Mouse (Mus musculus) kidney, postnatal 25 days (tissue): Measurements from ENCODE around the gene Rgs3.

ENCODE experiments used
- DNase-seq, 2 experiments: peaks; one replicate each; pipeline ENCODE4 v3.0.0; 2021; ENCODE audit warnings: mixed read lengths in 2 of 2

Gene Rgs3

GRCm38 (mm10) chr4:62559797-62560329 lies at the start of gene Rgs3:
TSS of gene Rgs3 (plus strand) at chr4:62559847.
- no peak for DNase-seq

GRCm38 (mm10) chr4:62509946-62510345 lies 49.7 kb upstream of the Rgs3 start:
- peak; percentile 86 to 94 for DNase-seq

DNA sequence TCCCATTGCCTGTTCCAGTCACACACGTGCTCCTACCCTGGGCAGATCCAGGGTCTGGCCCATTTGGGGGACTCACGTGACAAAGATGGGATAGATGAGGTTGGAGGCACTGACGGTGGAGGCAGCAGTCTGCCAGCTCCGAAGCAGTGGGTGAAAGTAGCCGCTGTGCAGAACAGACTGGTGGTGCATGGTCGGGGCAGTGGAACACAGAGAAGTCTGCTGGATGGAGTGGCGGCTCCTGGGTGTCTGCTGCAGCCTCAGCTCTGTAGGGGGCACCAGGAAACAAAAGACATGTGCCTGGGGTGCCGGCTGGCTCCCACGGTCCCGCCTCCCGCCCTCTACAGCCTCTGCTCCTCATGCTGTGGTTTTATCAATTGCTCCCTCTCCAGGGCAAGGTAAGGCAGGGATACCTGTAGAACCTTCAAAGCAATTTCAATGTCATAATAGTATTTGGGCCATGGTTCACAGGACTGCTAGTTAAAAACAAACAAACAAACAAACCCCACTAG lies 45.6 kb upstream of the Rgs3 start:
- DNase-seq: peak in 1 of 2 experiments; percentile 41

- DNase-seq: no peak
Measured at GRCm38 (mm10) chr4:62514995-62515394, 44.7 kb upstream of the Rgs3 start.

DNA sequence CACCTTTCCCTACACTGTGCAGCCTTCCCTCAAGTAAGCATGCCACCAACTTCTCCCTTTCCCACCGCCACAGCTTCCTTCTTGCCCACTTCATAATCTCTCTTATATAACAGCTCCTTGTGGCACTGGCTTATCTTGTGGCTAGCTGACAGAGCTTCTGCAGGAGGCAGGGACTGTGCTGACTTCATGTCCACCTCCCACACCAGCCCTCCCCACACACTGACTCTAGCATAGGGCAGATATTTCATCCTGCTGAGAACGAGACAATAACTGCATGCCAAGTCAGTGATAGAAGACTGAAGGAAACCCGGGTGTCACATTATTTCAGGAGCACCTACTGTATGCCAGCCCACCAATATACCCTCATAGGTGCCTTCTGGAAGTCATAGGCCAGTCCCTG lies 44.2 kb upstream of the Rgs3 start:
- DNase-seq: peak in 1 of 2 experiments; percentile 68

- DNase-seq: peak; percentile 79 to 91
Measured at GRCm38 (mm10) chr4:62516079-62516478, 43.6 kb upstream of the Rgs3 start.

DNA sequence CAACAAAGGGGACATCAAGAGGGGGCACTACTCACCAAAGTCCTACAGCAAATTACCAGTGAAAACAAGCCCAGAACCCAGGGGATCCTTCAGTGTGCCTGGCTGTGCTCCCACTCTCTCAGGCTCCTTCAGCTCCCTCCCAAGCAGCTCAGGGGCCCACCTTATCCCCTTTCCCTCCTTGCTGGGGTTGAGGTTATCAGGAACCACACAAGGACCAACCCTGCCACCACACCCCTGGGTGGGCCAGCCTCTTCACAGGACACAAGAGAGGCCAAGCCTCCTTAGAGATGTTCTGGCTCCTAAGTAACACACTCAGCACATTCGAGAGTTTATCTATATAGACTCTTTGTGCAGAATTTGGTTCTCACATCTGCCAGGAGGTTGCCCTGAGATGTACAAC lies 43.1 kb upstream of the Rgs3 start:
- DNase-seq: no peak

DNA sequence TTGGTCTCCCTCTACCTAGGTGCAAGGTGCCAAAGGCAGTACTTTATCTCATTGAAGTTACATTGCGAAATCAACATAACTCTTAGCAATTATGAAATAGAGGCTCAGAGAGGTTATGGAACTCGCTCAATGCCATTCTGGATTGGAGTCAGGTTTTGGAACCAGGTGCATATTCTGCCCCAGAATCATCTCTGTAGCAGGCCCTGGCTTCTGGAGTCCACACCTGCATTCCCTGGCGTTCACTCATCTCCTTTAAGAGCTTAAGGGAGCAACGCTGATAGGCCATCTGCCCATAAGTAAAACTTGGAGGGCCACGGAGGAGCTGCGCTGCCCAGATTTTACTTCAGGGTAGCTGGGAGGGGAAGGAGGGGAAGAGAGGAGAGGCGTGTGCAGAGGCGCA lies 42.6 kb upstream of the Rgs3 start:
- DNase-seq: no peak

DNA sequence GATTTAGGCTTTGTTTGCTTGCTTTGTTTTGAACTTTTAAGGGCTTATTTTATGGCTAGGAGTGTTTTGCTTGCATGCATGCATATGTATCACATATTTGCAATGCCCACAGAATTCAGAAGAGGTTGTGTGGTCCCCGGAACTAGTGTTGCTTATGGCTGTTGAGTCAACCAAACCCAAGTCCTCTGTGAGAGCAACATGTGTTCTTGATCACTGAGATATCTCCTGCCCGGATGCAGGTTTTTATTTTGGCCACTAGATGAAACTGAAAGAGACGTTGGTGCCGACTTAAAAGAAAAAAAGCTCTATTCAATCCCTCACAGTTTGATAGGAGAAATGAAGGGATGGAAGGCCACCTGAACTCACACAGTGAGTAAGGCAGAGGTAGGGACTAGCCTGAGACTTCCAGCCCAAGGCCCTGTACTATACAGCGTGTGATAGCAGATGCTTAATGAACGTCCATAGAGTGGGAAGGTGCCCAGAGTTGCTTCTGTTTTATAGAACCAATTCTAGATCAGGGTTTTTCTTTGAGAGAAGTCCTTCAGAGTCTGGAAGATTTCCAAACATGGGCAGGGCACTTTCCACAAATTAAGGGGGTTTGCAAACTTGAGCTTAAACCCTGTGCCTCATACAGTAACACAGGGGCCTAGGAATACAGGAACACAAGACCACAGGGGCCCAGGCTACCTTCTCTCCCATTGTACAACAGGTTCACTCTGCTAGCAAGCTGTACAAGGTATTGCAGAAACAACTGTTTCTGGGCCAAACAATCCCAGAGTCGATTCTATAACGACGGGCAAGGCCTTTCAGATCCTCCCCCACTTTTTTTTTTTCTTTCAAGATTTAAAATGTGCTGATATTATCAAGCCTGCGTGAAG lies 41.9 kb upstream of the Rgs3 start:
- no peak for DNase-seq

DNA sequence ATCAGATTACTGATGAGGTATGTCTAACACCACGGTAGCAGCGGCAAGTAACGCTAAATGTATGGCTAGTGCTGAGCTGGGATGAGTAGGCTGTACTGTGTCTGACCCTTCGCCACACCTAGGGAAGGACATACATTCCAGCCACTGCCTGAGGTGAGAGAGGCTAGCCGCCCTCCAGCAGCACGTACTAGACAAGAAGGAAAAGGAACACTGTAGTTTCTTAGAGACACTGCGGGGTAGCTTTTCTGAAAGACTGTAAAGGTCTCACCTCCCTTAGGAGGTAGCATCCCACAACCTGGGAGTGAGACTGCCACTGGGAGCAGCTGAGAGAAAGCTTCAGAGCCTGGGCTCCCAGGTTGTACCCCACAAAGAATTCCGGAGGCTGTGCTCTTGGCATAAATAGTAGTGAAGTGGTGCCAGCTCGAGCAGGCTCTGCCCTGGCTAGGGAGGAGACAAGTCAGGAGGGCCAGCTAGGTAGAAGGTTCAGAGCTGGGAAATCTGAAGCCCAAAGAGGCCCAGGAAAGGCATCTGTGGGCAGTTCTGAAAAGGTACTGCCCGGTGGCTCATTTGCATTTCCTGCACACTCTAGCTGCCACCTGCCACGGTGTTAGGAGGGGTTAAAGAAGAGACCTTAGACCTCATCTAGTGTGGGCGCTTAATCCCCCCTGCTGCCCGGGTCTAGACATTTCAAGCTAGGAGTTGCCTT lies 41.1 kb upstream of the Rgs3 start:
- peak; percentile 64 to 86 for DNase-seq

- DNase-seq: no peak
Measured at GRCm38 (mm10) chr4:62519122-62519848, 40.4 kb upstream of the Rgs3 start.

DNA sequence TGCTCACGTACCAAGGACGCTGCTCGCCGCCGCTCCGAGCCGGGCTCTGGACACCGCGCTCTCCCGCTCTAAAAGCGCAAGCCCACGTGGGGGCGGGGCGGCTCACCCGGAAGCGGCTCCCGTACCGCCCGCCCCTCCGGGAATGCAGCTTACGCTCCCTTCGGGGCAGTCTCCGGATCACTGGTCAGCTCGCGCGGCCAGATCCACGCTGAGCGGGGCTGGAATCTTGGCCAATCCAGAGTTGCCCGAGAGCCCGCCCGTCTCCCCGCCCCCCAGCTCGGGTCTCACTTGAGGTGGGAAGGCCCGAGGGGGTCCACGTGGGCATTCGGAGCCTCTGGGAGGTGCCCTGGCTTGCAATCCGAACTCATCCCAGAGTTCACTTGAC lies 39.8 kb upstream of the Rgs3 start, which contains the start of gene Alad:
Alad (minus strand) TSS at position 70 of the 385 bp plus-strand sequence.
- peak; percentile 93 to 98 for DNase-seq

GRCm38 (mm10) chr4:62520892-62521400 lies 38.7 kb upstream of the Rgs3 start:
- DNase-seq: no peak

DNA sequence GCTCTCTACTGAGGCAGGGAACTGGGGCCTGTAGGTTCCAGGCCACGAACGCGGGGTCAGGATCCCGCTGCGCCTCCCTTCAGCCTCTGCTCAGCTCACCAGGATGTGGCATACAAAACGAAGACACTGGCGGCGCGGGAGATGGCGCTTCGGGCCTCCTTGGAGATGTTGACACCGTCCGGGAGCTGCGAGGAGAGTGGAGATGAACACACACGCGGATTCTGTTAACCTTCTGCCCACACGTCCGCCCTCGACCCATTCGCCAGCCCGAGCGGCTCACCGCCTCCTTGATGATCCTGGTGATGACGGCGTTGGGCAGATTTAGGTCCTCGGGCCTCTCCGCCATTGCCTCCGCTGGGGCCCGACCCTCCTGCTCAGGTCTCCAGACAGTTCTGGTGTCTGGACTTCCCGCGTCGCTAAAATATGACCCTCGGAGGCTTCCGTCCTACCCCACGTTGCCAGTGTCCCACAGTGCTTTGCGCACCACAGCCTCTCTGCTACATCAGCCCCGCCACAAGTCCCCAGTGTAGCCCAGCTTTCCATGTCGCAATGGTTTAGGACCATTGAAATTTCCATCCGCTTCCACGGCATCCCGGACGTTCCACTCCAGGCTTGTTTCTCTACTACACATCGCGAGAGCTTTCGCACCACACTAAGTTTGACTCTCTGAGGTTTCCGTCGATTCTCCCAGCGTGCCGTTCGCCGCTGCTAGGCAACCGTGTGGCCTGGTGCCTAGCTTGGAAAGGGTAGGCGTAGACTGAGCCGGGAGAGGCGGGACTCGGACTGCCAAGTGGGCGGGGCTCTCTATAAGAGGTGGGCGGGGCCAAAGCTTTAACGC lies 34.8 kb upstream of the Rgs3 start, which contains the start of the genes Pole3 and 4933430I17Rik:
Pole3 (minus strand) TSS at position 418 of the 838 bp plus-strand sequence.
4933430I17Rik (plus strand) TSS at position 719 of the 838 bp plus-strand sequence.
- peak; percentile 97 for DNase-seq

DNA sequence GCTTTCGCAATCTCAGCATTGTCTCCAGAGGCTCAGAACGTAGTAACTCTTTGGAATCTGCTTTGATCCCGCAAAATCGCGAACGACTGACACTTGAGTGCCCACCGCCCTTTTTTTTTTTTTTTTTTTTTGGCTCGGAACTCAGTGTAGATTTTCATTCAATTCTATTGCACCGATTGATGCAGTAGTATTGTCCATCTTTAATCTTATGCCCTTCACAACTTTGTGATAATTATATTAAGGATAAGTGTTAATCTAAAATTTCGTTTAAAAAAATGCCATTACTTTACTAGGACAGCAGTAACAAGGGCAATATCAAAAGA lies 34.2 kb upstream of the Rgs3 start:
- no peak for DNase-seq

- no peak for DNase-seq
Measured at GRCm38 (mm10) chr4:62526256-62526655, 33.4 kb upstream of the Rgs3 start.

- no peak for DNase-seq
Measured at GRCm38 (mm10) chr4:62527655-62528054, 32.0 kb upstream of the Rgs3 start.

DNA sequence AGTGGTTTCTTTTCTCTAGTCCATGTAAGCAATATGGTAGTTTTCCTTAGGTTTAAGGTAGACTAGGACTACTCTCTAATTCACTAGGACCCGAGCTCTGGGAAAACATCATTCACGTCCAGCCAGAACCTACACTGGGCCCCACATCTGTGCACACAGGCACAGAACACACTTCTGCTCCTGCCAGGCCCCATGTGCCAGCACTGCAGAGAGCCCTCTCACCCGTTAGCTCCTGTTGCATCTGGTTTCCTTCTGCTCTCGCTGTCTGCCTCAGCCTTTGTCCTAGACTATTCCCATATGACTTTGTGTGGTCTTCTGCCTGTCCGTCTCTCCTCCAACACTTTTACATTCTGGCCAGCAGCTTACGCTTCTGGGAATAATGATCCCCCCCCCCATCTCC lies 25.9 kb upstream of the Rgs3 start:
- no peak for DNase-seq

DNA sequence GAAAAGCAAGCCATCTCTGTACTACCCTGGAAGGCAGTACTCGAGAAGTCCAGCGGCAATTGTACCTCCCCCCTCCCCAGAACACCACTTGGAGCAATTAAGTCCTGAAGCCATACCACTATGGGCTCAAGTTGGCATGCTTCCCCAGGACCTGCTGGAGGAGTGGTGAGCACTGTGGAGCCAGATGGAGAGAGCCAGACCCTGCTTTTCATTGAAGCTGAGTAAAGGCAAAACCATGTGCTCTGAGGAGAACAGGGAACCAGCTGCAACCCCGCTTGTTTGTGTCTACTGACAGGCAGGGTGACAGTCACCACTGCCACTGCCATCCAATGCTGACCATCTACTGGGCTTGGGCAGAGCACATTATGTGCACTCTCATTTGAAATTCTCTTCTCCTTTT lies 17.8 kb upstream of the Rgs3 start:
- no peak for DNase-seq

DNA sequence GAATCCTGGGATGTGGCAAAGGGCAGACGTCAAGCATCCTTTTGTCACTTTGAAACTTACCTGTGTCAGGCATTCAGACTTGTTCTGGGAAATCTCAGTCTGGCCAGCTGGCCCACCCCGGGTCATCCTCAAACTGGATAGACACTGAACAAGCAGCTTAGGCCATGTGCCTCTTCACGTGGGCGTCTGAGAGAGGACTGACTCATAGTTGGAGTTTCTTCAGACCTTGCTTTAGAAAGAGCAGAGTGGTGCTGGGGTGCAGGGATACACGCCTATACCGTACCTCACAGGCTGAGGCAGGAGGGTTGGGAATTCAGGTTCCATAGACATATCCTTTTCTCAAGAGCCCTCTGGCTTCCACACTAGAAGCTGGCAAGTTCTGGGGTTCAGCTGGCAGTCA lies 15.9 kb upstream of the Rgs3 start:
- no peak for DNase-seq

GRCm38 (mm10) chr4:62544801-62545200 lies 14.8 kb upstream of the Rgs3 start:
- DNase-seq: no peak

DNA sequence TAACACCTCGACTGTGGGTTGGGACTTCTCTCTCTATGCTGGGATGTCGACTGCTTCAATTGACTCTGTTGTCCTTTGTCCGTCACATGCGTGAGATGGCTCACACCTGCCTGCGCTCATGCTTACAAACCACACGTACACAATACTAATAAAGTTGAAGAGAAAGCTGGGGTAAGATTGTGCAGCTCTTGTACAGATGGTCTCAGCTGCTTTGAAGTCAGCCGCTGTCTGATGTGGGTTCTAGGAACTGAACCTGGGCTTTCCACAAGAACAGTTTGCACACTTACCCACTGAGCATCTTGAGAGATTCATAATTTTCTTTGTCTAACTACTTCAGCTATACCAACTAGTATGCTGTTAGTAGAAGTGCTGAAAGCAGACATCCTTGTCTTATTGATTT lies 7.7 kb upstream of the Rgs3 start:
- no peak for DNase-seq
